Mouse (Mus musculus) liver, adult 2 months (tissue): ENCODE measurements around the gene Olfr740. TPM values are rescaled to one million over a fixed set of nuclear protein-coding genes. Genes with fewer than 3 reads are reported as not detected.

Experiments used
- DNase-seq: peaks from one replicate; pipeline ENCODE4 v3.0.0-alpha.2; 2011; ENCODE audit warnings: low read depth, low spot score; ENCODE audit errors: extremely low read depth
- H3K27ac ChIP-seq: fragments of 200-500 bp; replicated peaks from 2 replicates; pipeline ENCODE4 v1.5.1; 2012; ENCODE audit warnings: low read depth, mild to moderate bottlenecking, control low read depth, inconsistent platforms, low read length; ENCODE audit not compliant: insufficient read depth
- H3K27me3 ChIP-seq: fragments of 200-500 bp; 2 replicates; pipeline ENCODE4 v1.6.1; 2012; ENCODE audit warnings: mild to moderate bottlenecking, moderate library complexity, low read length, inconsistent platforms; ENCODE audit not compliant: control insufficient read depth, insufficient read depth
- H3K36me3 ChIP-seq: fragments of 200-500 bp; 2 replicates; pipeline ENCODE4 v1.6.1; 2012; ENCODE audit warnings: low read length, inconsistent platforms; ENCODE audit not compliant: control insufficient read depth, insufficient read depth
- H3K4me1 ChIP-seq: fragments of 200-500 bp; 2 replicates; pipeline ENCODE4 v1.6.1; 2011; ENCODE audit warnings: low read length; ENCODE audit not compliant: control insufficient read depth, insufficient read depth
- H3K4me3 ChIP-seq: fragments of 200-500 bp; 2 replicates; pipeline ENCODE4 v1.5.1; 2011; ENCODE audit warnings: low read depth, mild to moderate bottlenecking, control low read depth, low read length, moderate library complexity; ENCODE audit not compliant: insufficient read depth
- H3K79me2 ChIP-seq: fragments of 200-500 bp; 2 replicates; pipeline ENCODE4 v1.6.1; 2012; ENCODE audit warnings: inconsistent platforms, mild to moderate bottlenecking, low read length, moderate library complexity; ENCODE audit not compliant: control insufficient read depth, insufficient read depth
- H3K9ac ChIP-seq: fragments of 200-500 bp; 2 replicates; pipeline ENCODE4 v1.6.1; 2012; ENCODE audit warnings: low read depth, mild to moderate bottlenecking, control low read depth, inconsistent platforms, low read length
- CTCF ChIP-seq: fragments of 200-500 bp; IDR thresholded peaks from 2 replicates; pipeline ENCODE4 v1.5.1; 2011; ENCODE audit warnings: low read depth, low read length, control low read depth
- POLR2A ChIP-seq: fragments of 200-500 bp; IDR thresholded peaks from 2 replicates; pipeline ENCODE4 v1.6.1; 2011; ENCODE audit warnings: low read length, control low read depth; ENCODE audit not compliant: insufficient read depth; ENCODE audit errors: extremely low read depth
- WGBS: fragments of 180-500 bp; shearing (Covaris S2); methylation state at CpG from one replicate; pipeline ENCODE4 v1.1.7; 2018; 5-methylcytosine and 5-hydroxymethylcytosine counted together
- polyA plus RNA-seq: library from polyadenylated mRNA; depleted of rRNA; stranded (reverse); fragments of >200 nt; gene quantifications from 2 replicates; pipeline ENCODE4 v1.2.3, GENCODE M21; 2012; rRNA removed
- total RNA-seq: library from RNA; depleted of rRNA; stranded (reverse); fragments of >200 nt; gene quantifications from 2 replicates; pipeline ENCODE4 v1.2.3, GENCODE M21; 2014; rRNA removed

Gene Olfr740
- total RNA-seq (not detected in 2 replicates), polyA plus RNA-seq (not detected in 2 replicates)

GRCm38 (mm10) chr14:50445245-50445644 lies at the start of gene Olfr740:
Gene Olfr740, plus strand, starts transcription at chr14:50445545.
- Histone ChIP-seq H3K9ac (no peak within 1 kb of the TSS), H3K27ac (no peak within 1 kb of the TSS), H3K79me2 (no peaks in the 10 kb centered on the region), H3K4me3 (no peak within 1 kb of the TSS), H3K27me3 (no peaks in the 10 kb centered on the region), H3K4me1 (no peaks in the 10 kb centered on the region), H3K36me3 (no peaks in the 10 kb centered on the region)
- 83% methylated on average over 3 of the region's 3 CpGs for WGBS
- TF ChIP-seq POLR2A (no peak), CTCF (no peak)
- no peak for DNase-seq

GRCm38 (mm10) chr14:50407268-50407667 lies 38.1 kb upstream of the Olfr740 start, which contains the start of gene Olfr738:
Gene Olfr738, plus strand, starts transcription at chr14:50407568.
- DNase-seq: no peak
- TF ChIP-seq POLR2A (no peak), CTCF (no peak)

GRCm38 (mm10) chr14:50418326-50418725 lies 27.0 kb upstream of the Olfr740 start, which contains the start of gene Olfr739:
Gene Olfr739, plus strand, starts transcription at chr14:50418626.
- H3K9ac ChIP-seq: no peak within 1 kb of the TSS
- H3K27ac ChIP-seq: no peak within 1 kb of the TSS
- no peaks in the 10 kb centered on the region for H3K27me3 ChIP-seq
- TF ChIP-seq CTCF: no peak
- no peak for TF ChIP-seq POLR2A
- H3K36me3 ChIP-seq: no peaks in the 10 kb centered on the region
- no peaks in the 10 kb centered on the region for H3K79me2 ChIP-seq
- 67% methylated on average over 2 of the region's 2 CpGs for WGBS
- DNase-seq: no peak
- H3K4me1 ChIP-seq: no peaks in the 10 kb centered on the region
- H3K4me3 ChIP-seq: no peak within 1 kb of the TSS

More at GRCm38 (mm10) chr14:50407268-50407667, 38.1 kb upstream of the Olfr740 start, which contains the start of gene Olfr738:
- H3K27me3 ChIP-seq: no peaks in the 10 kb centered on the region
- no peaks in the 10 kb centered on the region for H3K79me2 ChIP-seq
- no peaks in the 10 kb centered on the region for H3K4me1 ChIP-seq
- 79% methylated on average over 1 of the region's 1 CpGs for WGBS
- no peak within 1 kb of the TSS for H3K4me3 ChIP-seq
- H3K9ac ChIP-seq: no peak within 1 kb of the TSS
- no peak within 1 kb of the TSS for H3K27ac ChIP-seq
- H3K36me3 ChIP-seq: no peaks in the 10 kb centered on the region

- no peaks in the 10 kb centered on the region for H3K36me3 ChIP-seq
- no peak within 1 kb of the TSS for H3K4me3 ChIP-seq
- H3K79me2 ChIP-seq: no peaks in the 10 kb centered on the region
- no peaks in the 10 kb centered on the region for H3K4me1 ChIP-seq
- no peak for TF ChIP-seq CTCF
- no peak for TF ChIP-seq POLR2A
- no peak within 1 kb of the TSS for H3K27ac ChIP-seq
- no peak for DNase-seq
- WGBS: 62% methylated on average over 2 of the region's 2 CpGs
- no peaks in the 10 kb centered on the region for H3K27me3 ChIP-seq
- H3K9ac ChIP-seq: no peak within 1 kb of the TSS
Observed at GRCm38 (mm10) chr14:50472438-50472837, 27.1 kb downstream of the Olfr740 start, which contains the start of gene Olfr741. Gene Olfr741, plus strand, starts transcription at chr14:50472738.

DNA sequence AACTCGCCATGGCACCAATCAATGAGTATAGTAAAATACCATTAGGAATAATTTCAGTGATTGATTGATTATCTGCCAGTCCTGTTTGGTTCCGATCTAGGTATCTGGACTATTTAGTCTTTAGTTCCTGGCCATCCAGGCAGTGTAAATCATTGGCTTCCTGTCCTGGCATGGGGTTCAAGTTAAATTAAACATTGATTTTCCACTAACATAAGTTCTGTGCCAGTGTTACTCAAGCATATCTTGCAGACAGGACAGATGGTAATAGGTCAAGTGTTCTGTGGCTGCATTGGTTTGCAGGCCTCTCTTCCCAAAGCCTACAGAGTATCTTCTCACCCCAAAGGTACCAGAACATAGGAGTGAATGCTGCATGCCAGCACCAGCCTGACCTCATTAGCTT lies 33.1 kb downstream of the Olfr740 start:
- H3K79me2 ChIP-seq: no peaks in the 10 kb centered on the region
- no peak for TF ChIP-seq POLR2A
- TF ChIP-seq CTCF: no peak
- H3K36me3 ChIP-seq: no peaks in the 10 kb centered on the region
- no peak overlapping the region for H3K27ac ChIP-seq
- no peaks in the 10 kb centered on the region for H3K27me3 ChIP-seq
- no peak overlapping the region for H3K4me3 ChIP-seq
- 70% methylated on average over 2 of the region's 2 CpGs for WGBS
- no peaks in the 10 kb centered on the region for H3K4me1 ChIP-seq
- no peak for DNase-seq
- H3K9ac ChIP-seq: no peak overlapping the region

- Histone ChIP-seq H3K27ac (no peak within 1 kb of the TSS), H3K4me3 (no peak within 1 kb of the TSS), H3K79me2 (no peaks in the 10 kb centered on the region), H3K36me3 (no peaks in the 10 kb centered on the region), H3K4me1 (no peaks in the 10 kb centered on the region), H3K9ac (no peak within 1 kb of the TSS), H3K27me3 (no peaks in the 10 kb centered on the region)
- DNase-seq: no peak
- TF ChIP-seq POLR2A (no peak), CTCF (no peak)
- WGBS: 52% methylated on average over 2 of the region's 2 CpGs
Observed at GRCm38 (mm10) chr14:50503300-50503699, 58.0 kb downstream of the Olfr740 start, which contains the start of gene Olfr742. Gene Olfr742, plus strand, starts transcription at chr14:50503600.

Other genes with a start within 250 kb of the Olfr740 start
- gene Olfr731, start 203.7 kb upstream of the Olfr740 start, total RNA-seq: not detected in 2 replicates
- gene Olfr731, start 203.7 kb upstream of the Olfr740 start, polyA plus RNA-seq: not detected in 2 replicates
- gene Olfr732, start 161.3 kb upstream of the Olfr740 start, total RNA-seq: not detected in 2 replicates
- gene Olfr732, start 161.3 kb upstream of the Olfr740 start, polyA plus RNA-seq: not detected in 2 replicates
- not detected in 2 replicates for gene Olfr733, start 144.0 kb upstream of the Olfr740 start, total RNA-seq
- gene Olfr733, start 144.0 kb upstream of the Olfr740 start, polyA plus RNA-seq: not detected in 2 replicates
- gene Olfr734, start 118.8 kb upstream of the Olfr740 start, total RNA-seq: not detected in 2 replicates
- not detected in 2 replicates for gene Olfr734, start 118.8 kb upstream of the Olfr740 start, polyA plus RNA-seq
- not detected in 2 replicates for gene Olfr735, start 96.7 kb upstream of the Olfr740 start, total RNA-seq
- gene Olfr735, start 96.7 kb upstream of the Olfr740 start, polyA plus RNA-seq: not detected in 2 replicates
- gene Tlr11, start 87.6 kb upstream of the Olfr740 start, total RNA-seq: 0.28 and 0.34 TPM in 2 replicates
- 0.10 and 0.17 TPM in 2 replicates for gene Tlr11, start 87.6 kb upstream of the Olfr740 start, polyA plus RNA-seq
- not detected in 2 replicates for gene Olfr736, start 64.4 kb upstream of the Olfr740 start, total RNA-seq
- not detected in 2 replicates for gene Olfr736, start 64.4 kb upstream of the Olfr740 start, polyA plus RNA-seq
- gene Olfr738, start 38.0 kb upstream of the Olfr740 start, total RNA-seq: not detected in 2 replicates
- not detected in 2 replicates for gene Olfr738, start 38.0 kb upstream of the Olfr740 start, polyA plus RNA-seq
- not detected in 2 replicates for gene Olfr739, start 26.9 kb upstream of the Olfr740 start, total RNA-seq
- not detected in 2 replicates for gene Olfr739, start 26.9 kb upstream of the Olfr740 start, polyA plus RNA-seq
- not detected in 2 replicates for gene Olfr741, start 27.2 kb downstream of the Olfr740 start, total RNA-seq
- not detected in 2 replicates for gene Olfr741, start 27.2 kb downstream of the Olfr740 start, polyA plus RNA-seq
- not detected in 2 replicates for gene Olfr742, start 58.1 kb downstream of the Olfr740 start, total RNA-seq
- gene Olfr742, start 58.1 kb downstream of the Olfr740 start, polyA plus RNA-seq: not detected in 2 replicates
- gene Olfr743, start 76.3 kb downstream of the Olfr740 start, total RNA-seq: not detected in 2 replicates
- gene Olfr743, start 76.3 kb downstream of the Olfr740 start, polyA plus RNA-seq: not detected in 2 replicates
- gene Olfr744, start 169.3 kb downstream of the Olfr740 start, total RNA-seq: not detected in 2 replicates
- not detected in 2 replicates for gene Olfr744, start 169.3 kb downstream of the Olfr740 start, polyA plus RNA-seq
- not detected in 2 replicates for gene Olfr745, start 193.8 kb downstream of the Olfr740 start, total RNA-seq
- gene Olfr745, start 193.8 kb downstream of the Olfr740 start, polyA plus RNA-seq: not detected in 2 replicates
- gene Olfr746, start 201.5 kb downstream of the Olfr740 start, total RNA-seq: not detected in 2 replicates
- gene Olfr746, start 201.5 kb downstream of the Olfr740 start, polyA plus RNA-seq: not detected in 2 replicates
- gene Olfr747, start 247.7 kb downstream of the Olfr740 start, total RNA-seq: not detected in 2 replicates
- not detected in 2 replicates for gene Olfr747, start 247.7 kb downstream of the Olfr740 start, polyA plus RNA-seq